Mouse (Mus musculus): ENCODE measurements around the gene Cd72. TPM values are rescaled to one million over a fixed set of nuclear protein-coding genes. Genes with fewer than 3 reads are reported as not detected.

Cd72 gene
- polyA plus RNA-seq, 1 experiment = 11.4 TPM

DNA sequence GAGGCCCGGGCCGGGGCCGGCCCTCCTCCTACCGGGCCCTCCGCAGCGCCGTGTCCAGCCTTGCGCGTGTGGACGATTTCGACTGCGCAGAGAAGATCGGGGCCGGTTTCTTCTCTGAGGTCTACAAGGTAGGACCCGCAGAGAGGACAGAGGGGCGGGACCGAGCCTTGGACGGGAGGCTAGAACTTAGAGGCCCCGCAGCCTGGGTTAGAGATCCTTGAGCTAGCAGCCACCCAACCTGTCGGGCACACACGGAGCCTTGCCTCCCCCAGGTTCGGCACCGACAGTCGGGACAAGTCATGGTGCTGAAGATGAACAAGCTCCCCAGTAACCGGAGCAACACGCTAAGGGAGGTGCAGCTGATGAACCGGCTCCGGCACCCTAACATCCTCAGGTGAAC, 10.9 kb downstream of the Cd72 start:
- H3K36me3 ChIP-seq (ENCODE audit: control insufficient read depth, insufficient read depth, low read length) = peaks cover 28% of the 10 kb centered on the region
- peak overlapping the region; percentile 74 for H3K4me3 ChIP-seq (ENCODE audit: low read depth, low read length)
- no peaks in the 10 kb centered on the region for H3K27me3 ChIP-seq (ENCODE audit: control insufficient read depth, insufficient read depth, low read length)
- peaks cover 3% of the 10 kb centered on the region; the same call in 1 of the 2 replicates for H3K4me1 ChIP-seq (ENCODE audit: control insufficient read depth, insufficient read depth, insufficient read length, low read length)
- no peak for TF ChIP-seq CTCF (IDR thresholded peaks at IDR 0.05; ENCODE audit: extremely low read depth, insufficient read length, insufficient replicate concordance, low read depth, low read length)
- no peak for TF ChIP-seq POLR2A (IDR thresholded peaks at IDR 0.05; ENCODE audit: low read depth, low read length)
- H3K27ac ChIP-seq (ENCODE audit: insufficient read depth, low read depth, low read length) = no peak overlapping the region
- WGBS = under 1% methylated on average over 28 of the region's 28 CpGs

DNA sequence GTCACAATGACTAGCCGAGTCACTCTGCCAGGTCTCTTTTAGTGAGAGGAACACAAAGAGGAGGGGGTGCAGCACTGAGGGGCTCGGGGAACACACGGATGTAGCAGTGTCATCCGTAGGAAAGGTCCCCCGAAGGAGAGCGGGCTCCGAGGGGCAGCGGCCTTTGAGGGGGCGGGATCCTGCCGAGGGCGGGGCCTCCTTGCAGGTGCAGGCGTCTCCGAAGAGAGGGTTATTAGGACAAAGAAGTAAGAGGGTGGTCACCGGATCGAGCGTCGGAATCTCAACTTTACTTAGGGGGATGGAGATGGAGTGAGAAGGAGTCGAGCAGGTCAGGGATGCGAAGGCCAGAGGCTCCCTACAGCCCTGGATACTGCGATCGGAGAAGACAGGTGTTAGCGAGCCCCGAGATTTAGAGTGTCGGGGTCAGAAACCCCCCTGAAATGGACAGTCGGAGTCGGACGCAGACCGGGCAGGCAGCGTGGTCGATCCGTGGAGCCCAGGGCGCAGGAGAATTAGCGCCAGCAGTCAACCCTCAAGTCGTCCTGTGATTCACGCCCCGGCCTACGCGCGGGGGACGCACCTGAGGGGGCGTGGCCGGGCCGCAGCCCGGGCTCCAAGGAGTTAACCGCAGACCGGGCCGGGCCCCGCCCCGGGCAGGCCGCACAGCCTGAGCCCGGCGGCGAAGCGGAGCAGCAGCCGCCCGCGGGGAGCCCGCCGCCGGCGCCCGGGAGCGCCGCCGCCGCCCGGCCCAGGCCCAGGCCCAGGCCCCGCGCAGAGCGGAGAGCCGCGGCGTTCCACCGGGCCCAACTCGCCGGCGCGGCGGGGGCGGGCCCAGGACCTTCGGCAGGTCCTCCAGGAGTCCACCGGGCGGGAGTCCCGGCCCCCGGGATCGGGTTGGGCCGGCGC, 11.7 kb downstream of the Cd72 start:
- Histone ChIP-seq H3K27ac (ENCODE audit: insufficient read depth, low read depth, low read length) (peak overlapping the region; percentile 96), H3K4me1 (ENCODE audit: control insufficient read depth, insufficient read depth, insufficient read length, low read length) (peaks cover 3% of the 10 kb centered on the region; the same call in 1 of the 2 replicates), H3K36me3 (ENCODE audit: control insufficient read depth, insufficient read depth, low read length) (peaks cover 24% of the 10 kb centered on the region), H3K27me3 (ENCODE audit: control insufficient read depth, insufficient read depth, low read length) (no peaks in the 10 kb centered on the region), H3K4me3 (ENCODE audit: low read depth, low read length) (peak overlapping the region; percentile 74)
- TF ChIP-seq POLR2A (IDR thresholded peaks at IDR 0.05; ENCODE audit: low read depth, low read length) (peak; percentile 49; the same call in 1 of the 2 replicates), CTCF (IDR thresholded peaks at IDR 0.05; ENCODE audit: extremely low read depth, insufficient read length, insufficient replicate concordance, low read depth, low read length) (no peak)
- WGBS = under 1% methylated on average over 88 of the region's 88 CpGs

DNA sequence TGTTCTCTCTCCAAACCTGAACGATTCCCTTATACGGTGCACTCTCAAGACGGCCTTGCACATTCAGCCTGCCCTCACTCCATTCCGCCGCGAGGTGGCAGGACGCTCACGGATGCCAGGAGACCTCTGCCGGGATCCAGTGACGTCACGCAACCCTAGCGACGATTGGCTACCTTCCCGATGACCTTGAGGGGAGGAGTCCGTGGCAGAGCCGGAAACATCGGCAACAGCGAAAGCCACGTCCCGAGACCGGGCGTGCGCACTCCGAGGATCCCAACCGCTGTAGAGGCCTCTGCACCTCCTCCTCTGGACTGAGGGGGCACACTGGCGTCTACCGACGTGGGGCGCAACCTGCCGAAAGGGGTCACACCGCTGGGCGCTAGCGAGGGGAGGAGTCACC, 12.4 kb downstream of the Cd72 start:
- TF ChIP-seq CTCF (IDR thresholded peaks at IDR 0.05; ENCODE audit: extremely low read depth, insufficient read length, insufficient replicate concordance, low read depth, low read length) = peak; percentile 91
- peak; percentile 98 for TF ChIP-seq POLR2A (IDR thresholded peaks at IDR 0.05; ENCODE audit: low read depth, low read length)
- Histone ChIP-seq H3K27me3 (ENCODE audit: control insufficient read depth, insufficient read depth, low read length) (no peaks in the 10 kb centered on the region), H3K36me3 (ENCODE audit: control insufficient read depth, insufficient read depth, low read length) (peaks cover 18% of the 10 kb centered on the region), H3K27ac (ENCODE audit: insufficient read depth, low read depth, low read length) (peak overlapping the region; percentile 96), H3K4me1 (ENCODE audit: control insufficient read depth, insufficient read depth, insufficient read length, low read length) (peaks cover 3% of the 10 kb centered on the region; the same call in 1 of the 2 replicates), H3K4me3 (ENCODE audit: low read depth, low read length) (peak overlapping the region; percentile 74)
- under 1% methylated on average over 33 of the region's 33 CpGs for WGBS

DNA sequence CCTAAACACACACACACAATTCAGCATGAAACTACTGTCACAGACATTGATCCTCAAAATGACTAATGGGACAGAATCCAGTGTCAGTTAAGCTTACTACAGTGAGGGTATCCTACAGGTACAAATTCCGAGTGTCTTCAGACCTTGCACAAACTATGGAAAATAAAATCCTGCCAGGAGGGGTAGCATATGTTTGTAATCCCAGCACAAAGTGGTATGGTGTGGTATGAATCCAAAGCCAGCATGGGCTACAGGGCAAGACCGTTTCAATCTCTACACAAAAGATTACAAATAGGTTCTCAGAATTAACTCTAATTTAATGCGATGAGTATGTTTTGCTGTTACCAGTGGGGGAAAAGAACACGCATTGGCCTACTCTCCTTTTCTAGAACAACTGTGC, 12.8 kb downstream of the Cd72 start, which contains the start of gene Tesk1:
Tesk1 (plus strand) TSS at position 301 of the 400 bp plus-strand sequence.
- Histone ChIP-seq H3K27ac (ENCODE audit: insufficient read depth, low read depth, low read length) (peak within 1 kb of the TSS; percentile 96), H3K4me3 (ENCODE audit: low read depth, low read length) (peak within 1 kb of the TSS; percentile 74), H3K4me1 (ENCODE audit: control insufficient read depth, insufficient read depth, insufficient read length, low read length) (peaks cover 3% of the 10 kb centered on the region; the same call in 1 of the 2 replicates), H3K36me3 (ENCODE audit: control insufficient read depth, insufficient read depth, low read length) (peaks cover 14% of the 10 kb centered on the region), H3K27me3 (ENCODE audit: control insufficient read depth, insufficient read depth, low read length) (no peaks in the 10 kb centered on the region)
- no peak for TF ChIP-seq CTCF (IDR thresholded peaks at IDR 0.05; ENCODE audit: extremely low read depth, insufficient read length, insufficient replicate concordance, low read depth, low read length)
- no peak for TF ChIP-seq POLR2A (IDR thresholded peaks at IDR 0.05; ENCODE audit: low read depth, low read length)
- 25% methylated on average over 4 of the region's 4 CpGs for WGBS

DNA sequence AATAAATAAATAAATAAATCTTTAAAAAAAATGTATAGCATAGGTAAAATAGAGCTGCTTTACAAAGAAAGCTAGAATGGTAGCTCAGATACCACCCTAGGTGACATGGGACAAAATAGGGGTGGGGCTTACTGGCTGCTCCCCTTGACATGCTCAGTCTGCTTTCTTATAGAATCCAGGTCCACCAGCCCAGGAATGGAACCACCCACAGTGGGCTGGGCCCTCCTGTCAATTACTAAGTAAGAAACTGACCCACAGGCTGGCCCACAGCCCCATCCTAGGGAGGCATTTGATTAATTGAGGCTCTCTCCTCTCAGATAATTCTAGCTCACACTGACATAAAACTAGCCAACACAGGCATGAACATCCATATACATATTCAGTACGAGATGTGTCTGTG, 21.6 kb downstream of the Cd72 start:
- Histone ChIP-seq H3K4me1 (ENCODE audit: control insufficient read depth, insufficient read depth, insufficient read length, low read length) (0 out of 2 replicates have a peak, but pooled peaks cover 2% of the 10 kb centered on the region), H3K4me3 (ENCODE audit: low read depth, low read length) (no peak overlapping the region), H3K27me3 (ENCODE audit: control insufficient read depth, insufficient read depth, low read length) (no peaks in the 10 kb centered on the region), H3K27ac (ENCODE audit: insufficient read depth, low read depth, low read length) (no peak overlapping the region), H3K36me3 (ENCODE audit: control insufficient read depth, insufficient read depth, low read length) (no peaks in the 10 kb centered on the region)
- no peak for TF ChIP-seq CTCF (IDR thresholded peaks at IDR 0.05; ENCODE audit: extremely low read depth, insufficient read length, insufficient replicate concordance, low read depth, low read length)
- no peak for TF ChIP-seq POLR2A (IDR thresholded peaks at IDR 0.05; ENCODE audit: low read depth, low read length)
- 86% methylated on average over 1 of the region's 1 CpGs for WGBS

DNA sequence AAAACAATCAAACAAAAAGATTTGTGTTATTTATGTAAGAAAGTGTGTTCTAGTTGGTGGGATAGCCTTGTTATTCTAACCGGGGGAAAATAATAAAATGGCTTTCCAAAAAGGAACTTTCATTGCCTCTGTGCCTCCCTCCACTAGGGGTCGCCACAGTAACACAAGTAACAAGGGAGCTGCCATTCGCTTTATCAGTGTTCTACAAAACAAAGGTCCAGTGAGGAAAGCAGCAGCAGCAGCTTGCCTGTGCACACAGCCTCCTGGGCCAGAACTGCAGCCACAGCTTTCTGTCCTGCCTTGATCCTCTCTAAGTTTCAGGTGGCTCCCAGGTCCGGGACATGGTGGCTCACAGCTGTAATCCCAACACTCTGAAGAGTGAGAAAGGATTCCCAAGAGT, 22.7 kb downstream of the Cd72 start:
- no peak overlapping the region for H3K4me3 ChIP-seq (ENCODE audit: low read depth, low read length)
- H3K4me1 ChIP-seq (ENCODE audit: control insufficient read depth, insufficient read depth, insufficient read length, low read length) = 0 out of 2 replicates have a peak, but pooled peaks cover 6% of the 10 kb centered on the region
- H3K27me3 ChIP-seq (ENCODE audit: control insufficient read depth, insufficient read depth, low read length) = no peaks in the 10 kb centered on the region
- no peaks in the 10 kb centered on the region for H3K36me3 ChIP-seq (ENCODE audit: control insufficient read depth, insufficient read depth, low read length)
- 6% methylated on average over 4 of the region's 4 CpGs for WGBS
- TF ChIP-seq POLR2A (IDR thresholded peaks at IDR 0.05; ENCODE audit: low read depth, low read length) (no peak), CTCF (IDR thresholded peaks at IDR 0.05; ENCODE audit: extremely low read depth, insufficient read length, insufficient replicate concordance, low read depth, low read length) (peak; percentile 63; the same call in 1 of the 2 replicates)
- H3K27ac ChIP-seq (ENCODE audit: insufficient read depth, low read depth, low read length) = no peak overlapping the region

DNA sequence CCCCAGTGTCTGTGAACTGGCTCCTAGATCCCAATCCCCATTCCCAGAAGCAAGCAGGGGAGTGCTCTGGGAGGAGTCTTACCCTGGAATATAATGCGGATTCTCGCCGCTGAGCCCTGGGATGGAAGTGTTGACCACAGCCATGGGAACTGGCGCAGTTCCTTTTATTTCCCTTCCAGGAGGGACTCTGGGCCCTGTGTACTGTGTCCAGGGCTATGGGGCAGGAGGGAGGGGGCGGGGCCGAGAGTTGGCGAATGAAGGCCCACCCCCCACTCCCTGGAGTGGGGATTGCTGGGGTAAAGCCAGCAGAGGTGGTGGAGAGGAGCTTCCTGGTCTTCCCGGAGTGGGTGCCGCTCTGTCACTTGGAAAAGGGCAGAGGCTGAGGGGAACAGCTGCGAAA, 25.5 kb downstream of the Cd72 start, which contains the start of gene Fam166b:
Fam166b (minus strand) TSS at position 189 of the 400 bp plus-strand sequence.
- no peaks in the 10 kb centered on the region for H3K27me3 ChIP-seq (ENCODE audit: control insufficient read depth, insufficient read depth, low read length)
- H3K4me1 ChIP-seq (ENCODE audit: control insufficient read depth, insufficient read depth, insufficient read length, low read length) = 0 out of 2 replicates have a peak, but pooled peaks cover 8% of the 10 kb centered on the region
- no peak within 1 kb of the TSS for H3K27ac ChIP-seq (ENCODE audit: insufficient read depth, low read depth, low read length)
- 27% methylated on average over 10 of the region's 10 CpGs for WGBS
- H3K4me3 ChIP-seq (ENCODE audit: low read depth, low read length) = no peak within 1 kb of the TSS
- peaks cover 7% of the 10 kb centered on the region for H3K36me3 ChIP-seq (ENCODE audit: control insufficient read depth, insufficient read depth, low read length)
- TF ChIP-seq CTCF (IDR thresholded peaks at IDR 0.05; ENCODE audit: extremely low read depth, insufficient read length, insufficient replicate concordance, low read depth, low read length) = no peak
- TF ChIP-seq POLR2A (IDR thresholded peaks at IDR 0.05; ENCODE audit: low read depth, low read length) = no peak
